Mouse (Mus musculus) retina, postnatal 7 days (tissue): ENCODE results near the gene Tcp10c.
"Not testable (repeated sequence)": the region's sequence is repeated elsewhere in the genome, so short reads cannot be mapped to it uniquely, and the experiment has no call there.

Source experiments
- DNase-seq: peaks from one replicate; pipeline ENCODE4 v3.0.0-alpha.2; 2012; ENCODE audit warnings: low read depth, low spot score

Tcp10c gene

GRCm38 (mm10) chr17:13354521-13354920, at the start of gene Tcp10c:
TSS of gene Tcp10c (plus strand) at chr17:13354572.
- not testable (repeated sequence) for DNase-seq

GRCm38 (mm10) chr17:13307852-13308251, 46.5 kb upstream of the Tcp10c start:
- not testable (repeated sequence) for DNase-seq

GRCm38 (mm10) chr17:13308344-13308743, 46.0 kb upstream of the Tcp10c start:
- not testable (repeated sequence) for DNase-seq

- not testable (repeated sequence) for DNase-seq
Observed at GRCm38 (mm10) chr17:13308746-13309145, 45.6 kb upstream of the Tcp10c start.

GRCm38 (mm10) chr17:13309182-13309631, 45.2 kb upstream of the Tcp10c start:
- DNase-seq, result not testable (repeated sequence)

- DNase-seq, result not testable (repeated sequence)
Observed at GRCm38 (mm10) chr17:13329967-13330366, 24.4 kb upstream of the Tcp10c start.

GRCm38 (mm10) chr17:13331179-13331578, 23.2 kb upstream of the Tcp10c start:
- not testable (repeated sequence) for DNase-seq

GRCm38 (mm10) chr17:13332496-13332895, 21.9 kb upstream of the Tcp10c start:
- not testable (repeated sequence) for DNase-seq

GRCm38 (mm10) chr17:13336979-13337749, 17.2 kb upstream of the Tcp10c start:
- peak; percentile 44 for DNase-seq

- not testable (repeated sequence) for DNase-seq
Observed at GRCm38 (mm10) chr17:13337931-13338330, 16.4 kb upstream of the Tcp10c start.

- not testable (repeated sequence) for DNase-seq
Observed at GRCm38 (mm10) chr17:13340071-13340470, 14.3 kb upstream of the Tcp10c start.

- not testable (repeated sequence) for DNase-seq
Observed at GRCm38 (mm10) chr17:13345923-13346322, 8.4 kb upstream of the Tcp10c start.

GRCm38 (mm10) chr17:13349563-13349962, 4.8 kb upstream of the Tcp10c start:
- DNase-seq, result not testable (repeated sequence)

GRCm38 (mm10) chr17:13353249-13353648, 1.1 kb upstream of the Tcp10c start:
- not testable (repeated sequence) for DNase-seq

GRCm38 (mm10) chr17:13362489-13362888, 8.1 kb downstream of the Tcp10c start:
- DNase-seq, result not testable (repeated sequence)

- not testable (repeated sequence) for DNase-seq
Observed at GRCm38 (mm10) chr17:13363773-13364172, 9.4 kb downstream of the Tcp10c start.

GRCm38 (mm10) chr17:13364196-13364595, 9.8 kb downstream of the Tcp10c start:
- DNase-seq, result not testable (repeated sequence)

- DNase-seq, result not testable (repeated sequence)
Observed at GRCm38 (mm10) chr17:13367181-13367580, 12.8 kb downstream of the Tcp10c start.

GRCm38 (mm10) chr17:13368658-13369057, 14.3 kb downstream of the Tcp10c start:
- not testable (repeated sequence) for DNase-seq

GRCm38 (mm10) chr17:13370746-13371145, 16.4 kb downstream of the Tcp10c start:
- not testable (repeated sequence) for DNase-seq

- not testable (repeated sequence) for DNase-seq
Observed at GRCm38 (mm10) chr17:13378341-13378740, 24.0 kb downstream of the Tcp10c start.

GRCm38 (mm10) chr17:13379951-13380615, 25.7 kb downstream of the Tcp10c start:
- not testable (repeated sequence) for DNase-seq
